Mouse (Mus musculus): ENCODE measurements at regions not wholly inside any gene's neighbourhood (a gene's known extent, or its start where the extent isn't known, plus 50 kb on each side); places are given as distances from the start of the nearest gene placed in this dataset.

DNA sequence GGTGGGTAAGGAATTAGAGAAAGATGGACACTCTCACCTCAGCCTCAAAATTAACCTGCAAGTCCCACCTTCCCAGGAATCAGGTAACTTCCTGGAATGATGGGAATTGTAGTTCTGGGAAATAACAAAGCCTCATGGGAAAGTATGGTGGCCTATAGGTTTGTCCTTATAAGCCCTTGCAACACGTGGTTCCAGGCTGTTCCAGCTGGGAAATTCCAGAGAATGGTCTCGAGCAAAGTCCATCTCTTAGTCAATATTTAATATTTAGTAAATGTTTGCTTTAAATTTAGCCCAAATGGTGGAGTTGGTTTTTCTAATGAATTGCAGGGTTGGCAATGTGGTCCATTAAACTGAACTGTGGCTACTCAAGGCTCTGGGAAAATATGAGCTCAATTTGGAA lies 150.5 kb downstream of the Trim29 start:
- no peak for TF ChIP-seq CTCF (IDR thresholded peaks at IDR 0.05; ENCODE audit: low read depth, low read length)
- TF ChIP-seq POLR2A (IDR thresholded peaks at IDR 0.05; ENCODE audit: extremely low read depth, insufficient read depth, low read length), result no peak
